Mouse (Mus musculus) left cerebral cortex, adult 11 months (tissue): ENCODE results near the gene Mtap.

Experiments used
- DNase-seq: peaks from one replicate; pipeline ENCODE4 v3.0.0; 2022; ENCODE audit warnings: low spot score

Mtap gene

GRCm38 (mm10) chr4:89137542-89138360 is 829 bp downstream of the Mtap start:
- DNase-seq: no peak

DNA sequence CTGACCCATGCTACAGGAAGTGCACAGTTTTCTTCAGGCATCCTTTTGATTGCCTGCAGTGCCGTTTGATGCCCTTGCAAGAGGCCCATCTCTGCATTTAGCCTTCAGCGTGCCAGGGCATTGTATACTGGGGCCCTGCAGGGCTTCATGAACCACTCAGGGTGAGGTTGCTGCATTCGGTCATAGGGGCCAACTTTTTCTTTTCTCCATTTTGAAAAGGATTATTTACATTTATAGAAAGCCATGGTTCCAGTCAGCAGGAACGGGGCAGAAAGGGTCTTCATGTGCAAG is 1.4 kb downstream of the Mtap start:
- no peak for DNase-seq

GRCm38 (mm10) chr4:89140832-89141231 is 3.9 kb downstream of the Mtap start:
- DNase-seq: peak; percentile 35

GRCm38 (mm10) chr4:89145409-89145808 is 8.5 kb downstream of the Mtap start:
- DNase-seq: peak; percentile 35

DNA sequence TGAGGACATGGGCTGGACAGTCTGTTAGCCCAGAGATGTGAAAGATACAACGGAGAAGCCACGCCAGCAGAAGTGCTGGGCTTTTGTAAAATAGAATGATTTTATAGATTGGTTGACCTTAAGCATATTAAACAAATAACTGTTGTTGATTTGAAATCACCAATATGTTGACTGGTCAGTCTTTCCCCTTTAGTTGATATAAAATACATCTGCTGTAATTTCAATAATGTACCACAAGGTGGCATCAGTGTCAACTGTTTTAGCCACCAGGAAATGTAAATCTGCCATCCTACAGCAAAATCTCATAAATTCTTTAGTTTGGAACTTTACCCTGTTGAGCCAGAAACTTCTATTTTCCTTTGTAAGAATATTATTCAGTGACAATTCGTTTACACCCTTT is 9.4 kb downstream of the Mtap start:
- DNase-seq: no peak

DNA sequence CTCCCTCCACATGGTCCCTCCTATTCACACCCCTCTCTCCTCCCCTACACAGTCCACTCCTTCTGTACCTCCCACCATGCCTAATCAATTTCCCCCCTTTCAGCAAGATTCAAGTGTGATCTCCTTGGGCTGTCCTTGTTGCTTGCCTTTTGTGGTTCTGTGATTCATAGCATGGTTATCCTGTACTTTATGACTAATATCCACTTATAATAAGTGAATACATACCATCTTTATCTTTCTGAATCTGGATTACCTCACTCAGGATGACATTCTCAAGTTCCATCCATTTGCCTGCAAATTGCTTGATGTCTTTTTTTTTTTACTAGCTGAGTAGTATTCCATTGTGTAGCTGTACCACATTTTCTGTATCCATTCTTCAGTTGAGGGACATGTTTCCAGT is 12.3 kb downstream of the Mtap start:
- no peak for DNase-seq

GRCm38 (mm10) chr4:89161389-89161788 is 24.5 kb downstream of the Mtap start:
- DNase-seq: no peak

DNA sequence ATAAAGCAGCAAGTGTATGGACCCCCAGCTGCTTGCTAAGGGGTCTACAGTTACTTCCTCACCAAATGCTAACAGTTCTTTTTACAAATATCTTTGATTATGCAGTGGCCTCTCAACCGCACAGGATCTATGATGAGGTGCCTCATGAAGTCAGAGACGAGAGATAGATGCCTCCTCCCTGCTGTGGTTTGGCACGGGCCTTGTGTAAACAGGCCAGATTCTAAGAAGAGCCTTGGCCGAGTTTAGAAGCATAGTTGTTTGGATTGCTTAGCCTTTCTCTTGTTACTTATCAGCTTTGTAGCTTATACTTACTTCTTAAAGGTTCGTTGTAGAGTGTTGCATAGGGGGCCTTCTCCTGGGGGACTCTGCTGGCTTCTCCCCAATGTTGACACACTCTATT is 25.6 kb downstream of the Mtap start:
- DNase-seq: no peak

DNA sequence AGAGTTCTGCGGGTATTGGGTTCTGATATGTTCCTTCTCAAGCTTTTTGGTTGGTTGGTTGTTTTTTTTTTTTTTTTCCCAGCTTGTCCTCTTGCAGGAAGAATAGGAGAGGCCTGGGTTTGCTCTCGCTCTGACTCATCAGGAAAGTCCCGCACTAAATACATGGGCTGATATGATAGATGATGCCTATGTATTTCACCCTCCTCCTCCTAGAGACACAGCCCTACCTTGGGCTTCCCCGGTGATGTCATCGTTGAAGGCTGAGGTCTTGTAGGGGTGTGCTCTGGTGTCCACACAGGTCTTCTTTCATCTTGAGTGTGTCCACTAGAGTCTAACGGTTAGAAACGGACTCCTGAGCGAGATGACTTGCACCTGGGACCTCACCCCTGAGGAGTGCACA is 26.7 kb downstream of the Mtap start:
- DNase-seq: no peak

GRCm38 (mm10) chr4:89164681-89165080 is 27.8 kb downstream of the Mtap start:
- no peak for DNase-seq

- DNase-seq: no peak
Observed at GRCm38 (mm10) chr4:89168877-89169276, 32.0 kb downstream of the Mtap start.

- no peak for DNase-seq
Observed at GRCm38 (mm10) chr4:89169739-89170138, 32.8 kb downstream of the Mtap start.

DNA sequence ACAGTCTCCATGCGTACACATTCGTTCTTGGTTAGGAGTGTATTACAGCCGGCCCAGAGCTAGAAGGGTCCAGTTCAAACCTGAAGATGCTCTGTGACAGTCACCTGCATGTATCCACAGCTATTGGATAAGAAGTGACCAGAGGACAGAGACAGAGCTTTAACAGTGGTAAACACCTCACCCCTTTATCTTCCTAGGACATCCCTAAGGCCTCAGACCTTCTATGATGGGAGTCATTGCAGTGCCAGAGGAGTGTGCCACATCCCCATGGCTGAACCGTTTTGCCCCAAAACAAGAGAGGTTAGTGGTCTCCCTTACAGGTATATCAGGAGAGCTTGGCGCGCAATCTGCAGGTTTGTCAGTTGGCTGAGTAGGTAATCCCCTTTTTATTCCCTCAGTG is 34.0 kb downstream of the Mtap start:
- DNase-seq: no peak

- DNase-seq: no peak
Observed at GRCm38 (mm10) chr4:89172873-89173605, 36.1 kb downstream of the Mtap start.

DNA sequence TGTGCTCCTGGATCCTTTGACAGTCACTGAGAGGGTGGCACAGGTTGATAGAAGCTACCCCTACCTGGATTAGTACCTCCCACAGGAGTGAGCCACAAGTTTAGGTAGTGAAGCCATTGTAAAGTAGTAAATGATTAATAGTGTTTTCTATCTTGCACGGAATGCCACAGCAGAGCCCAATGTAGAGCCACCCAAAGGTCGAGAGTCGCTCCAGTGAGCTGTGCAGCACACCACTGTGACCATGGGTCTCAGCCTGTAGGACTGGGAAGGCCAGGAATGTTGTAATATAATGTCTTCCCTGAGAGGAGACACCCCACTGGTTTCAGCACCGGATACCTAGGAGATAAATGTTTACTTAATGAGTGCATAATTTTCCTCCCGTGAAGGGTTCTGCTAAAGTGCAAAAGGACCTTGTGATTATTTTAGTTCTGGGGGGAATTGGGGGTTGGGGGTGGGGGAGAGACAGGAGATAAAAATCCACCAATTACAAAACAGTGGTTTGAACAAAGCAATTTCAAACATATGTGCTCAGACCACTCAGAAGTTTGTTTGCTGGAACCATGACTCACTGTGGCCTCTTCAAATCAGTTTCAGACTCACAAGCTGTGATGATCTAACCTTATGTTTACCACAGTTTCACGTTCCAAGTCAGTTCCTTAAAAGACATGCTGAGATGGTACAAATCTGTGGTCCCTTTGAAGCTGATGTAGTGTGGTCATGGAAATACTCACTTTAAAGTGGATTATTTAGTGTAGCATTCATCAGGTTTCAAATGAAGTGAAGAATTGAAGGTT is 40.8 kb downstream of the Mtap start:
- no peak for DNase-seq

DNA sequence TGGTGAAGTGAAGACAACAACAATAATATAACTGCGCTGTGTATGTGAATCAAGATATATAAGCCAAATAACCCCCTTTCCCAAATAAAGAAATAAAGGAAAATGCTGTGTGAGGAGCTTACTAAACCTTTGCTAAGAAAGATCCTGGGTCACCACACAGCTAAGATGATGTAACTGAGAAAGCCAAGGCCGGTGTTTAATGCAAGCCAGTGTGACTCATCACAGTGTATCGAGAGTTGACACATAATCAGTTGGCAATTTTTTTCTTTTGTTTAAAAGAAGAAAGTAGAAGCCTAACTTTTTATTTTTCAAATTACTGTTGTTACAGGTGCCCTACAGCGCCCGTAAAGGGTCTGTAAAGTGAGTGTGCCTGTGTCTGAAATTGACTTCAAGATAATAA is 43.2 kb downstream of the Mtap start:
- no peak for DNase-seq

DNA sequence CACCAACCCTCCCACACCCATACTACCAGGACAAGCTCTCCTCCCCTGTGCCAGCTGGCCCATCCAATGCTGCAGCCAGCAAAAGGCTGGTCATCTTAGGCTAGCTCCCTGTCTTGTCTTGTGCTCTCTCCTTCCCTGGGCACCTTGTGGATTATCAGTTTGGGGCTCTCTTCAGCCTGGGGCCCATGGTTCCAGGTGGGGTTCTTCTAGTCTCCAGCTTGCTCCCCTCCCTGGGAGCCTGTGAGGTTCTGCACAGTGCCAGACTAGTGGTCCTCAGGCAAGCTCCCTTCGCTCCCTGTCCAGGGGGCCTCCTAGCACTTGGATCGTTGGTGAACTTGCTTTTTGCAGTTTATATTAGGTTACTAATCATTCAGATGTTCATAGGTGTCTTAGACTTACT is 44.7 kb downstream of the Mtap start:
- no peak for DNase-seq

GRCm38 (mm10) chr4:89182486-89182885 is 45.6 kb downstream of the Mtap start:
- no peak for DNase-seq

GRCm38 (mm10) chr4:89195481-89195880 is 58.6 kb downstream of the Mtap start:
- DNase-seq: no peak

- no peak for DNase-seq
Observed at GRCm38 (mm10) chr4:89197128-89197527, 60.2 kb downstream of the Mtap start.

- DNase-seq: no peak
Observed at GRCm38 (mm10) chr4:89200806-89201205, 63.9 kb downstream of the Mtap start.

DNA sequence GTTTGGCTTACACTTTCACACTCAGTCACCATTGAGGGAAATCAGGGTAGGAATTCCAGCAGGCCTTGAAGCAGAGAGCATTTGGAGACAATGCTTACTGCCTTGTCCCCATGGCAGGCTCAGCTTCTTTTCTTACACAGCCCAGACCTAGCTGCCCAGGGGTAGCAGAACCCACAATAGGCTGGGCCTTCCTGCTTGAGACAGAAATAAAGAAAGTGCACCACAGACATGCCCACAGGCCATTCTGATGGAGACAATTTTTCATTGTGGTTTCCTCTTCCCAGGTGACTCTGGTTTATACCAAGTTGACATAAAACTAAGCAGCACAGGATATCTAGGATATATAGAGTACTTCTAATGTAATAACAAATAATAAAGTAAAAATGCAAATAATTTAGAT is 72.4 kb downstream of the Mtap start:
- no peak for DNase-seq

- no peak for DNase-seq
Observed at GRCm38 (mm10) chr4:89210314-89210713, 73.4 kb downstream of the Mtap start.
